Mouse (Mus musculus): ENCODE measurements around the gene Rhno1. TPM values are rescaled to one million over a fixed set of nuclear protein-coding genes. Genes with fewer than 3 reads are reported as not detected.

Gene Rhno1
- polyA plus RNA-seq, 1 experiment from 2014 or later = 71.8 TPM

- ATAC-seq (ENCODE audit: extremely low read depth, insufficient number of reproducible peaks, low FRiP score, low TSS enrichment) = no peak
- WGBS = 9% methylated on average over 4 of the region's 4 CpGs
- Histone ChIP-seq H3K4me2 (no peak overlapping the region), H3K9ac (no peak overlapping the region), H3K9me3 (no peaks in the 10 kb centered on the region), H3K4me1 (no peaks in the 10 kb centered on the region), H3K27ac (replicated peaks) (no peak overlapping the region), H3K4me3 (no peak overlapping the region), H3K27me3 (replicated peaks) (no peaks in the 10 kb centered on the region), H3K36me3 (peaks cover 27% of the 10 kb centered on the region)
These were observed 44.4 kb downstream of the Rhno1 start for GRCm38 (mm10) chr6:128318317-128318716.

- Histone ChIP-seq H3K27ac (replicated peaks) (no peak overlapping the region), H3K9ac (no peak overlapping the region), H3K4me3 (no peak overlapping the region), H3K4me2 (no peak overlapping the region), H3K27me3 (replicated peaks) (no peaks in the 10 kb centered on the region), H3K4me1 (no peaks in the 10 kb centered on the region), H3K9me3 (no peaks in the 10 kb centered on the region), H3K36me3 (no peaks in the 10 kb centered on the region; the same call in 1 of the 2 replicates)
- ATAC-seq (ENCODE audit: extremely low read depth, insufficient number of reproducible peaks, low FRiP score, low TSS enrichment) = no peak
- 72% methylated on average over 8 of the region's 8 CpGs for WGBS
These were observed 47.1 kb downstream of the Rhno1 start for GRCm38 (mm10) chr6:128315597-128315996.

- no peak overlapping the region for H3K4me2 ChIP-seq
- H3K36me3 ChIP-seq = no peaks in the 10 kb centered on the region
- no peak for ATAC-seq (ENCODE audit: extremely low read depth, insufficient number of reproducible peaks, low FRiP score, low TSS enrichment)
- H3K9me3 ChIP-seq = no peaks in the 10 kb centered on the region
- no peak overlapping the region for H3K9ac ChIP-seq
- H3K27ac ChIP-seq (replicated peaks) = no peak overlapping the region
- 79% methylated on average over 6 of the region's 6 CpGs for WGBS
- H3K4me3 ChIP-seq = no peak overlapping the region
- H3K27me3 ChIP-seq (replicated peaks) = no peaks in the 10 kb centered on the region
- H3K4me1 ChIP-seq = no peaks in the 10 kb centered on the region
These were observed 47.9 kb downstream of the Rhno1 start for GRCm38 (mm10) chr6:128314796-128315195.

- no peaks in the 10 kb centered on the region for H3K4me1 ChIP-seq
- H3K36me3 ChIP-seq = no peaks in the 10 kb centered on the region
- no peak overlapping the region for H3K4me3 ChIP-seq
- no peaks in the 10 kb centered on the region for H3K9me3 ChIP-seq
- 29% methylated on average over 4 of the region's 4 CpGs for WGBS
- H3K27ac ChIP-seq (replicated peaks) = no peak overlapping the region
- H3K4me2 ChIP-seq = no peak overlapping the region
- H3K9ac ChIP-seq = no peak overlapping the region
- H3K27me3 ChIP-seq (replicated peaks) = no peaks in the 10 kb centered on the region
- no peak; the same call in 1 of the 2 replicates for ATAC-seq (ENCODE audit: extremely low read depth, insufficient number of reproducible peaks, low FRiP score, low TSS enrichment)
These were observed 54.4 kb downstream of the Rhno1 start for GRCm38 (mm10) chr6:128308311-128308710.

Other genes starting within 250 kb of the Rhno1 start
- 127 and 140 TPM in 2 replicates for gene Tspan9, start 219.3 kb downstream of the Rhno1 start, polyA plus RNA-seq (2015; fragmentation: Nextera tagmentation; extraction: Ambion mirVana)
- gene Tead4, start 62.1 kb downstream of the Rhno1 start, polyA plus RNA-seq (2015; fragmentation: Nextera tagmentation; extraction: Ambion mirVana) = 2.9 and 3.4 TPM in 2 replicates
- gene Tulp3, start 7.1 kb downstream of the Rhno1 start, polyA plus RNA-seq (2015; fragmentation: Nextera tagmentation; extraction: Ambion mirVana) = 9.1 and 10.1 TPM in 2 replicates
- 23.6 and 23.7 TPM in 2 replicates for gene Foxm1, start 56 bp upstream of the Rhno1 start, polyA plus RNA-seq (2015; fragmentation: Nextera tagmentation; extraction: Ambion mirVana)
- 0.28 TPM in 1 of 2 replicates, not detected in the other for gene Tex52, start 12.5 kb upstream of the Rhno1 start, polyA plus RNA-seq (2015; fragmentation: Nextera tagmentation; extraction: Ambion mirVana)
- gene Gm44596, start 12.6 kb upstream of the Rhno1 start, polyA plus RNA-seq (2015; fragmentation: Nextera tagmentation; extraction: Ambion mirVana) = not detected in 2 replicates
- 2.2 and 2.3 TPM in 2 replicates for gene Nrip2, start 36.4 kb upstream of the Rhno1 start, polyA plus RNA-seq (2015; fragmentation: Nextera tagmentation; extraction: Ambion mirVana)
- 28.6 and 30.6 TPM in 2 replicates for gene Itfg2, start 62.0 kb upstream of the Rhno1 start, polyA plus RNA-seq (2015; fragmentation: Nextera tagmentation; extraction: Ambion mirVana)
- gene Fkbp4, start 75.8 kb upstream of the Rhno1 start, polyA plus RNA-seq (2015; fragmentation: Nextera tagmentation; extraction: Ambion mirVana) = 257 and 288 TPM in 2 replicates
- gene Pzp, start 163.8 kb upstream of the Rhno1 start, polyA plus RNA-seq (2015; fragmentation: Nextera tagmentation; extraction: Ambion mirVana) = 0.92 and 1.9 TPM in 2 replicates
- 0.28 and 0.47 TPM in 2 replicates for gene A2ml1, start 218.7 kb upstream of the Rhno1 start, polyA plus RNA-seq (2015; fragmentation: Nextera tagmentation; extraction: Ambion mirVana)